Mouse (Mus musculus): ENCODE results near the gene Pde10a. TPM values are rescaled to one million over a fixed set of nuclear protein-coding genes. Genes with fewer than 3 reads are reported as not detected.
A peak's percentile ranks its signal among the peaks of the same experiment; 100 is the strongest.

The Pde10a gene
- polyA plus RNA-seq, 1 experiment from 2014 or later, result 1.7 TPM

GRCm38 (mm10) chr17:8867331-8868237, 342.4 kb downstream of the Pde10a start:
- Histone ChIP-seq H3K9ac (no peak overlapping the region), H3K4me1 (peaks cover 29% of the 10 kb centered on the region), H3K9me3 (replicated peaks) (no peaks in the 10 kb centered on the region), H3K27ac (no peak overlapping the region), H3K36me3 (no peaks in the 10 kb centered on the region), H3K27me3 (replicated peaks) (no peaks in the 10 kb centered on the region; the same call in 1 of the 2 replicates), H3K4me3 (no peak overlapping the region), H3K4me2 (peak overlapping the region; percentile 34)
- WGBS (ENCODE audit: insufficient replicate concordance), result 21% methylated on average over 25 of the region's 25 CpGs
- ATAC-seq, result peak; percentile 65; the same call in 1 of the 2 replicates

- Histone ChIP-seq H3K4me2 (no peak overlapping the region), H3K36me3 (no peaks in the 10 kb centered on the region), H3K4me3 (no peak overlapping the region), H3K4me1 (peaks cover 29% of the 10 kb centered on the region), H3K27ac (no peak overlapping the region), H3K9ac (no peak overlapping the region), H3K27me3 (replicated peaks) (peaks cover 7% of the 10 kb centered on the region), H3K9me3 (replicated peaks) (no peaks in the 10 kb centered on the region)
- WGBS (ENCODE audit: insufficient replicate concordance), result 37% methylated on average over 10 of the region's 10 CpGs
- ATAC-seq, result no peak
These were observed 344.1 kb downstream of the Pde10a start for GRCm38 (mm10) chr17:8869287-8869686.

- ATAC-seq, result no peak
- H3K4me1 ChIP-seq, result peaks cover 29% of the 10 kb centered on the region
- peaks cover 7% of the 10 kb centered on the region for H3K27me3 ChIP-seq (replicated peaks)
- H3K27ac ChIP-seq, result no peak overlapping the region
- H3K4me2 ChIP-seq, result no peak overlapping the region
- WGBS (ENCODE audit: insufficient replicate concordance), result 62% methylated on average over 7 of the region's 7 CpGs
- H3K9ac ChIP-seq, result no peak overlapping the region
- H3K4me3 ChIP-seq, result no peak overlapping the region
- no peaks in the 10 kb centered on the region for H3K36me3 ChIP-seq
- no peaks in the 10 kb centered on the region for H3K9me3 ChIP-seq (replicated peaks)
These were observed 345.7 kb downstream of the Pde10a start for GRCm38 (mm10) chr17:8870848-8871247.

- ATAC-seq, result no peak
- Histone ChIP-seq H3K4me2 (no peak overlapping the region), H3K9ac (no peak overlapping the region), H3K4me3 (no peak overlapping the region), H3K27ac (no peak overlapping the region), H3K9me3 (replicated peaks) (no peaks in the 10 kb centered on the region), H3K36me3 (no peaks in the 10 kb centered on the region), H3K27me3 (replicated peaks) (peaks cover 7% of the 10 kb centered on the region), H3K4me1 (peaks cover 29% of the 10 kb centered on the region)
- WGBS (ENCODE audit: insufficient replicate concordance), result 55% methylated on average over 7 of the region's 7 CpGs
These were observed 346.2 kb downstream of the Pde10a start for GRCm38 (mm10) chr17:8871396-8871795.

GRCm38 (mm10) chr17:8871997-8872593, 346.9 kb downstream of the Pde10a start:
- no peak overlapping the region for H3K27ac ChIP-seq

GRCm38 (mm10) chr17:8872611-8873010, 347.4 kb downstream of the Pde10a start:
- Histone ChIP-seq H3K9me3 (replicated peaks) (no peaks in the 10 kb centered on the region), H3K9ac (no peak overlapping the region), H3K36me3 (no peaks in the 10 kb centered on the region), H3K27me3 (replicated peaks) (peaks cover 7% of the 10 kb centered on the region), H3K27ac (no peak overlapping the region), H3K4me3 (no peak overlapping the region), H3K4me1 (peaks cover 23% of the 10 kb centered on the region), H3K4me2 (no peak overlapping the region)
- WGBS (ENCODE audit: insufficient replicate concordance), result 68% methylated on average over 8 of the region's 8 CpGs
- no peak for ATAC-seq

More at GRCm38 (mm10) chr17:8871997-8872593, 346.9 kb downstream of the Pde10a start:
- peak overlapping the region; percentile 20; the same call in 1 of the 2 replicates for H3K4me2 ChIP-seq
- no peak overlapping the region for H3K4me3 ChIP-seq
- no peaks in the 10 kb centered on the region for H3K36me3 ChIP-seq
- peaks cover 7% of the 10 kb centered on the region for H3K27me3 ChIP-seq (replicated peaks)
- no peak for ATAC-seq
- 35% methylated on average over 12 of the region's 12 CpGs for WGBS (ENCODE audit: insufficient replicate concordance)
- H3K9ac ChIP-seq, result no peak overlapping the region
- H3K4me1 ChIP-seq, result peaks cover 28% of the 10 kb centered on the region
- H3K9me3 ChIP-seq (replicated peaks), result no peaks in the 10 kb centered on the region

- 73% methylated on average over 1 of the region's 1 CpGs for WGBS (ENCODE audit: insufficient replicate concordance)
- H3K27me3 ChIP-seq (replicated peaks), result peaks cover 4% of the 10 kb centered on the region
- no peak overlapping the region for H3K27ac ChIP-seq
- H3K36me3 ChIP-seq, result no peaks in the 10 kb centered on the region
- no peak overlapping the region for H3K9ac ChIP-seq
- no peak overlapping the region for H3K4me3 ChIP-seq
- no peaks in the 10 kb centered on the region for H3K9me3 ChIP-seq (replicated peaks)
- ATAC-seq, result no peak
- H3K4me1 ChIP-seq, result no peaks in the 10 kb centered on the region
- H3K4me2 ChIP-seq, result no peak overlapping the region
These were observed 352.9 kb downstream of the Pde10a start for GRCm38 (mm10) chr17:8878056-8878455.

- Histone ChIP-seq H3K9ac (no peak overlapping the region), H3K4me1 (no peaks in the 10 kb centered on the region), H3K4me3 (no peak overlapping the region), H3K9me3 (replicated peaks) (no peaks in the 10 kb centered on the region), H3K36me3 (no peaks in the 10 kb centered on the region), H3K4me2 (no peak overlapping the region), H3K27me3 (replicated peaks) (no peaks in the 10 kb centered on the region), H3K27ac (no peak overlapping the region)
- no peak for ATAC-seq
- 66% methylated on average over 6 of the region's 6 CpGs for WGBS (ENCODE audit: insufficient replicate concordance)
These were observed 356.5 kb downstream of the Pde10a start for GRCm38 (mm10) chr17:8881711-8882110.

GRCm38 (mm10) chr17:8884691-8885090, 359.5 kb downstream of the Pde10a start:
- Histone ChIP-seq H3K4me3 (no peak overlapping the region), H3K4me2 (no peak overlapping the region), H3K36me3 (no peaks in the 10 kb centered on the region), H3K27ac (no peak overlapping the region), H3K9me3 (replicated peaks) (no peaks in the 10 kb centered on the region), H3K4me1 (no peaks in the 10 kb centered on the region), H3K9ac (no peak overlapping the region), H3K27me3 (replicated peaks) (no peaks in the 10 kb centered on the region)
- WGBS (ENCODE audit: insufficient replicate concordance), result 76% methylated on average over 5 of the region's 5 CpGs
- no peak for ATAC-seq

- H3K4me3 ChIP-seq, result no peak overlapping the region
- WGBS (ENCODE audit: insufficient replicate concordance), result 82% methylated on average over 6 of the region's 6 CpGs
- no peak for ATAC-seq
- no peak overlapping the region for H3K9ac ChIP-seq
- H3K27me3 ChIP-seq (replicated peaks), result no peaks in the 10 kb centered on the region
- no peaks in the 10 kb centered on the region for H3K4me1 ChIP-seq
- no peaks in the 10 kb centered on the region for H3K9me3 ChIP-seq (replicated peaks)
- H3K36me3 ChIP-seq, result no peaks in the 10 kb centered on the region
- no peak overlapping the region for H3K27ac ChIP-seq
- no peak overlapping the region for H3K4me2 ChIP-seq
These were observed 360.7 kb downstream of the Pde10a start for GRCm38 (mm10) chr17:8885830-8886229.

- no peak overlapping the region for H3K4me3 ChIP-seq
- H3K4me1 ChIP-seq, result no peaks in the 10 kb centered on the region
- WGBS (ENCODE audit: insufficient replicate concordance), result 70% methylated on average over 9 of the region's 9 CpGs
- H3K36me3 ChIP-seq, result no peaks in the 10 kb centered on the region
- no peak for ATAC-seq
- no peaks in the 10 kb centered on the region for H3K9me3 ChIP-seq (replicated peaks)
- no peaks in the 10 kb centered on the region for H3K27me3 ChIP-seq (replicated peaks)
- H3K9ac ChIP-seq, result no peak overlapping the region
- no peak overlapping the region for H3K4me2 ChIP-seq
- no peak overlapping the region for H3K27ac ChIP-seq
These were observed 362.9 kb downstream of the Pde10a start for GRCm38 (mm10) chr17:8888105-8888504.

GRCm38 (mm10) chr17:8888639-8889038, 363.5 kb downstream of the Pde10a start:
- Histone ChIP-seq H3K4me2 (no peak overlapping the region), H3K9me3 (replicated peaks) (no peaks in the 10 kb centered on the region), H3K9ac (no peak overlapping the region), H3K4me1 (no peaks in the 10 kb centered on the region), H3K36me3 (no peaks in the 10 kb centered on the region), H3K4me3 (no peak overlapping the region), H3K27ac (no peak overlapping the region), H3K27me3 (replicated peaks) (no peaks in the 10 kb centered on the region)
- WGBS (ENCODE audit: insufficient replicate concordance), result 69% methylated on average over 5 of the region's 5 CpGs
- ATAC-seq, result no peak
